Mouse (Mus musculus) intestine, postnatal 0 days (tissue): ENCODE measurements around the gene Gm10130. TPM values are rescaled to one million over a fixed set of nuclear protein-coding genes. Genes with fewer than 3 reads are reported as not detected.
"Not testable (repeated sequence)": the region's sequence is repeated elsewhere in the genome, so short reads cannot be mapped to it uniquely, and the experiment has no call there.

Experiments
- ATAC-seq: fragments of 200-750 bp; cut with Nextera tagmentation; 2 replicates; pipeline ENCODE4 v1.8.0; 2017; ENCODE audit warnings: mild to moderate bottlenecking, moderate TSS enrichment, moderate library complexity
- H3K27ac ChIP-seq: fragments of 300-500 bp; sonication (generic); 2 replicates; pipeline ENCODE4 v1.5.1; 2014; ENCODE audit warnings: mild to moderate bottlenecking, low read depth, low read length, moderate library complexity
- H3K27me3 ChIP-seq: fragments of 300-500 bp; sonication (generic); replicated peaks from 2 replicates; pipeline ENCODE4 v1.6.1; 2014; ENCODE audit warnings: low read length, mixed read lengths; ENCODE audit not compliant: control insufficient read depth, insufficient read depth
- H3K36me3 ChIP-seq: fragments of 300-500 bp; sonication (generic); 2 replicates; pipeline ENCODE4 v1.6.1; 2014; ENCODE audit warnings: mild to moderate bottlenecking, moderate library complexity; ENCODE audit not compliant: control insufficient read depth, insufficient read depth
- H3K4me1 ChIP-seq: fragments of 300-500 bp; sonication (generic); replicated peaks from 2 replicates; pipeline ENCODE4 v1.6.1; 2014; ENCODE audit warnings: antibody characterized with exemption, low read length, mixed read lengths; ENCODE audit not compliant: control insufficient read depth, insufficient read depth
- H3K4me2 ChIP-seq: fragments of 300-500 bp; sonication (generic); replicated peaks from 2 replicates; pipeline ENCODE4 v1.6.1; 2014; ENCODE audit warnings: low read depth, mild to moderate bottlenecking, moderate library complexity
- H3K4me3 ChIP-seq: fragments of 300-500 bp; sonication (generic); 2 replicates; pipeline ENCODE4 v1.5.1; 2014; ENCODE audit warnings: low read depth, low read length
- H3K9ac ChIP-seq: fragments of 300-500 bp; sonication (generic); 2 replicates; pipeline ENCODE4 v1.6.1; 2014; ENCODE audit warnings: mild to moderate bottlenecking, low read depth, low read length
- H3K9me3 ChIP-seq: fragments of 300-500 bp; sonication (generic); 2 replicates; pipeline ENCODE4 v1.6.1; 2016; ENCODE audit warnings: mixed run types; ENCODE audit not compliant: control insufficient read depth
- CTCF ChIP-seq: sonication (generic); IDR thresholded peaks from 2 replicates; pipeline ENCODE4 v1.5.1; 2016; ENCODE audit warnings: low read depth, mild to moderate bottlenecking, control low read depth, antibody characterized with exemption, moderate library complexity
- WGBS: fragments of 180-500 bp; shearing (Covaris S2); extraction: QIAGEN DNeasy Blood & Tissue Kit; methylation state at CpG from one replicate; pipeline ENCODE4 v1.1.7; 2014; 5-methylcytosine and 5-hydroxymethylcytosine counted together
- polyA plus RNA-seq: library from polyadenylated mRNA; unstranded; fragments of >200 nt; fragmentation: Nextera tagmentation; extraction: Ambion mirVana; gene quantifications from 2 replicates; pipeline ENCODE4 v1.2.1, GENCODE M21; 2015

Gm10130 gene
- polyA plus RNA-seq, result 0.89 and 1.0 TPM in 2 replicates

DNA sequence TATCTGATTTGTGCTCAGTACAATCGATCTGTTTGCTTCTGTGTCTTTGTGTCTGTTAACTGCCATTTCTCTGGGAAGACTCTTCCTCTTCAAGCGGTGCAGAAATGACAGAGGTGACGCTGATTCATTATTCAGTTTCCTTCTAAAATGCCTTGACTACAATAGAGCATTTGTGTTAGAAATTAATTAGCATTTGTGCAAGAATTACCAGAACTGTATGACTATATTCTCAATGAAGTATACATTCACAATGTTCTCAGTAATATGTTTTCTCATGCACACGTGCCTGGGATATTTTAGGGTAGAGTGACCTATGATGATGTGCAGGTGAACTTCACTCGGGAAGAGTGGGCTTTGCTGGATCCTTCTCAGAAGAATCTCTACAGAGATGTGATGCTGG lies at the start of gene Gm10130:
TSS of gene Gm10130 (plus strand) at position 301 of the 400 bp plus-strand sequence.
- peaks cover 34% of the 10 kb centered on the region for H3K36me3 ChIP-seq

DNA sequence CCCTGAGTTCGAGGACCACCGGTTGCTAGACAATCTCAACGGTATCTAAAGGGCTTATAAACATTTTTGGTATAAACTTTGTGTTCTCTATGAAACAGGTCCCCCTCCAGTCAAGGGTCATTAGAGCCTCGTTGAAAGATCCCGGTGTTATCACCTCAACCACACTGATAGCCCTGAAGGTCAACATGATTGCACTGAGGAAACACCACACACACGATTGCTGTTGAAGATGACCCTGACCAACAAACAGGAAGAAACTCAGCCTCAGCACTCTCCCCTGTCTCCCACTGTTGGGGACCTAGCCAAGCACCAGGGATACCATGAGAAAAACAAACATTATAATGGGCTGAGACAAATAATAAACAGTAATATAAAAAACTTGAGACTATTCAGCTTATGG lies 29.8 kb upstream of the Gm10130 start:
- H3K27ac ChIP-seq, result no peak overlapping the region
- H3K36me3 ChIP-seq, result no peaks in the 10 kb centered on the region
- H3K4me2 ChIP-seq, result no peak overlapping the region
- H3K9me3 ChIP-seq, result no peaks in the 10 kb centered on the region
- no peak overlapping the region for H3K4me3 ChIP-seq
- no peak for ATAC-seq
- no peaks in the 10 kb centered on the region for H3K27me3 ChIP-seq
- 61% methylated on average over 6 of the region's 6 CpGs for WGBS
- H3K4me1 ChIP-seq, result no peaks in the 10 kb centered on the region
- H3K9ac ChIP-seq, result no peak overlapping the region
- TF ChIP-seq CTCF, result no peak

More for the DNA sequence above, at the start of gene Gm10130:
- no peak within 1 kb of the TSS for H3K4me3 ChIP-seq
- 95% methylated on average over 5 of the region's 5 CpGs for whole genome bisulfite sequencing
- H3K4me1 ChIP-seq, result no peaks in the 10 kb centered on the region
- no peak for ATAC-seq
- no peak within 1 kb of the TSS for H3K4me2 ChIP-seq
- H3K27me3 ChIP-seq, result no peaks in the 10 kb centered on the region
- TF ChIP-seq CTCF, result no peak
- no peak within 1 kb of the TSS for H3K27ac ChIP-seq
- H3K9me3 ChIP-seq, result peaks cover 18% of the 10 kb centered on the region; the same call in 1 of the 2 replicates
- H3K9ac ChIP-seq, result no peak within 1 kb of the TSS

DNA sequence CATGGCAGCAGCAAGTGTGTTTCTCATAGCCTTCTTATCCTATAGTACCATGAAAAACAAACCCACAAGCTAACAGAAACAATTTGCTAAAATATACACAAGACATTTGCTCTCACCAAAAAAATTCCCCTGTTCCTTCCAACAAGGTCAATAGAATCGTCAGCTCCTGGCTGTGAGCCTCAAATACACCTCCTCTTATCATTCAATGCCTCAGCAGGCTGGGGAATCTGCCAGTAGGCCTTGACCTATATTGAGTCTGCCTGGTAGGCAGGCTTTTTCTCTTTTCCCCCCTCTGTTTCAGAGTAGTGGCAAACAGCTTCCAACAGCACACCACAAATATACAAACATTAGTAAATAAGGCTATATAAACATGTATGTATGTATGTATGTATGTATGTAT lies 24.4 kb upstream of the Gm10130 start:
- no peaks in the 10 kb centered on the region for H3K36me3 ChIP-seq
- no peaks in the 10 kb centered on the region for H3K9me3 ChIP-seq
- 22% methylated on average over 1 of the region's 1 CpGs for WGBS
- H3K4me1 ChIP-seq, result no peaks in the 10 kb centered on the region
- TF ChIP-seq CTCF, result no peak
- H3K9ac ChIP-seq, result no peak overlapping the region
- no peak overlapping the region for H3K4me3 ChIP-seq
- no peak overlapping the region for H3K4me2 ChIP-seq
- H3K27ac ChIP-seq, result no peak overlapping the region
- H3K27me3 ChIP-seq, result no peaks in the 10 kb centered on the region
- no peak for ATAC-seq

DNA sequence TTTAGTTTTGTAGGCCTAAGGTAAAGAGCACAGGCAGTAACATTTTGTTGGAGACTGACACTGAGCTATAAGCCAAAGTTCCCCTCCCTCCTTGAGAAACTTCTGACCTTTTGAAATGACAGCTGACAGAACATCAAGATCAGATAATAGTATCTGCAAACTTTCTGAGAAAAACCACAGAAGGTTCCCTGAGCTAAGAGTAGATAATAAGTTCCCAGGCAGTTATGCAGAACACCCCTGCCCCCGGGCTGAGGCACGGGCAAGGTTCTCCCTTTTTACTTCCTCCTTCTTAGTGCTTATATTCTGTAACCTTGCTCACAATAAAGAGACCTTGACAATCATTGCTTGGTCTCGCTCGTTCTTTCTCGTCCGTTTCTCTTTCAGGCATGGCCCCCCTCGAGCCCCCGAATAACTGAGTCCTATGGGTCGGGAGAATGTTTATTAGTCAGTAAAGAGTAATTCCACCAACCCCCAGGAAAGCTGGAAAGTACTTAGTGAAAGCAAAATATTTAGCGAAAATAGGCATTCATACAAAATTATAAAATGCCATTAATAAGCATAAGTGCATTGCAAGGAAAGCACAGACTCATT lies 16.2 kb upstream of the Gm10130 start:
- H3K4me1 ChIP-seq, result no peaks in the 10 kb centered on the region
- no peaks in the 10 kb centered on the region for H3K9me3 ChIP-seq
- no peak overlapping the region for H3K9ac ChIP-seq
- H3K27me3 ChIP-seq, result no peaks in the 10 kb centered on the region
- no peak for ATAC-seq
- no peaks in the 10 kb centered on the region for H3K36me3 ChIP-seq
- no peak for TF ChIP-seq CTCF
- H3K4me3 ChIP-seq, result no peak overlapping the region
- 73% methylated on average over 10 of the region's 10 CpGs for WGBS
- no peak overlapping the region for H3K4me2 ChIP-seq
- no peak overlapping the region for H3K27ac ChIP-seq

DNA sequence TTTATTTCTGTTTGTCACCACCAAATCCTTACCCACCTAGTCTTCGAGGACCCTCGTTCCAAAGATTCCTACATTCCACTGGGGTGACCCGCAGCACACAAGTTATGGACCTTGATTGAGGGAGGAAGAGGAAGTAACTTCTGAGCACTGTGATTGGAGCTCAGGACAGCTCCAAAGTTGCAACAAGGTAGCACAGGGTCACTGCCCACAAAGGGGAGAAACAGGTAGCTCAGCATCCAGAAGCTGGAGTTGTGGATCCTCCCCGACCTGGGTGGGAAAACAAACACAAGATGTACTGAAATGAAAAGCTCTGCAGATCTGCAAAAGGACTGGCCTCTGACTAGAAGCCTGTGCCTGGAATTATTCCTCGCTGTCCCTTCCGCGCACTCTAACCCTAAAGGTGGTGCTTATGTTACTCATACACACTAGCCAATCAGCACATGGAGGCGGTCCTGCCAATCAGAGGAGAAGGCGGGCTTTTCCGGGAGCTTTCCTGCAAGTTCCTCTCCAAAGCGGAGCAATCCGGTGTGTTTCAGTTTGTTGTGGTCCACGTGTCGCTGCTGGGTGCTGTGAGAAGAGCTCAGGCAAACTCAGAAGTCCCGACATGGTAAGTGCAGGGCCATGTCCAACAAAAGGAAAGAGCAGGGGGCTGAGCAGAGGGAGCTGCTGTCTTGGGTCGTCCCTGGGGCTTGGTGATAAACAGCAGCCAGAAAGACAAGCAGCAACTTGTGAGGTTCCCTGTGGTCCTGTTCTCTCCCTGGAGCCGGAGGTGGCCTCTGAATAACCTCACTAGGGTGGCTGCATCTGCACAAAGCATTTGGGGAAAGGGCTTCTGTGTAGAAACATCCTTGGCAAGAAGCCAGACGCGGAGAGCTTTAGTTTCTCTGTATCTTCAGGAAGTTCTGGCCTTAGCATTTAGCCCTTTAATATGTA lies 12.3 kb upstream of the Gm10130 start:
- 8% methylated on average over 19 of the region's 19 CpGs for WGBS
- peak overlapping the region; percentile 68 for H3K4me2 ChIP-seq
- ATAC-seq, result peak; percentile 100

DNA sequence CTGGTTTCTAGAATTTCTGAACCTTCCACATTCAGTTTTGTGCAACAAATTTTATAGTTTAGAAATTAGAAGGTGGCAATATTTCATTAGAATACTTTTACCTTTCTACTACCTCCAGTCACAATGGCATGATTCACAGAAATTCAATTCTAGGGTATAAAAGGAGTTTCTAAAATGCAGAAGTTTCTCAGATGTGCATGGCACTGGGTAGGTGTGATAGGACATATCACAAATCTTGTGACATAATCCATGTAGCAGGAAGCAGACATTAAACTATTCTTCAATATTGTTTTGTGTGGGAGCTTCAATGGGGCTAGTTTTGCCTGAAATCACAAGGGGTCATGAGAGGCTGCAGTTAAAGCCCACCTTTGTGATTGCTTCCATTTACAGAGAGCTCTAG lies 7.4 kb upstream of the Gm10130 start:
- Histone ChIP-seq H3K9me3 (no peaks in the 10 kb centered on the region), H3K4me3 (no peak overlapping the region), H3K4me1 (no peaks in the 10 kb centered on the region), H3K36me3 (peaks cover 13% of the 10 kb centered on the region; the same call in 1 of the 2 replicates), H3K9ac (no peak overlapping the region), H3K27ac (no peak overlapping the region), H3K4me2 (no peak overlapping the region), H3K27me3 (no peaks in the 10 kb centered on the region)
- ATAC-seq, result no peak
- TF ChIP-seq CTCF, result no peak

More for the DNA sequence above, 12.3 kb upstream of the Gm10130 start:
- not testable (repeated sequence) for H3K9me3 ChIP-seq, H3K27me3 ChIP-seq, H3K36me3 ChIP-seq, H3K4me1 ChIP-seq
- H3K9ac ChIP-seq, result peak overlapping the region; percentile 48
- H3K27ac ChIP-seq, result peak overlapping the region; percentile 35; the same call in 1 of the 2 replicates
- H3K4me3 ChIP-seq, result peak overlapping the region; percentile 49
